ENCODE assay signal across 10 mouse cellular contexts in the genomic region with DNA sequence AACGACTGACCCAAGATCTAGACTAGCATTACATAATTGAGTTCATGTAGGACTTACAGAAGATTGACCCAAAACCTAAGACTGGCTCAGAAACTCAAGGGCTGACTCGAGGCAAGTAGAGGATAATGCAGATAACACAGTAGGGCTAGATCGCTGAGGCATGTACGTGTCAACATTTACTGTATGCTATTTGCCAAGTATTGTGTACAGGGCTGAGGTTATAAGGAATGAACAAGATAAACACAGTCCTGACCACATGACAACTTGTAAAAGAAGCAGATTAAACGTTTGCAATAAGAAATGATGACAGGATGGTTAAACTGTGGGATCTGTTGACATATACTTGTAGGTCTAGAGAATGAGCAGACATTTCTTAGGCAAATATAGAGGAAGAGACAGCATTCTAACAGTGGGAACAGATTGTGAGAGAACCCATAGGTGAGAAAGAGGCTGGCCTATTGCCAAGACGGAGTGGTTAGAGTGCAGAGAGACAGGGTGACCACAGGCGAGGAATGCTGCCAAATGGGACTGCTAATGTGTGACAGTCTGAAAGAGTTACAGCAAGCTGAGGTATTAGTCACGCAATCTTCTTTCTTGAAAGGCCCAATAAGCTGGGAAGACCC.
DNase-seq lines count a peak whose midpoint lies in the region; ATAC-seq and TF ChIP-seq lines count a peak whose summit lies in the region.
"Had no signal": no experiment of that assay in that cellular context is flagged by ENCODE, and none has a peak within 500 bp of the region (broad histone marks: within the 10 kb centered on the region; RNA-seq: fewer than 3 reads in every experiment).

No protein-coding gene starts in this region.

- no peaks in the 10 kb centered on the region for H3K9me3 ChIP-seq in heart, postnatal 0 days (replicated peaks; ENCODE audit: control insufficient read depth, low read length)
- H3K9me3 ChIP-seq in heart, embryonic 11.5 days (replicated peaks; ENCODE audit: control insufficient read depth, low read length): no peaks in the 10 kb centered on the region
- no peaks in the 10 kb centered on the region for H3K9me3 ChIP-seq in stomach, embryonic 16.5 days (replicated peaks; ENCODE audit: control insufficient read depth, low read length)
- H3K9me3 ChIP-seq: embryonic facial prominence, embryonic 12.5 days; G1E had no signal

- intact Hi-C loops in gastrocnemius, postnatal 36 days (cut with DNase I): no loop called here
- intact Hi-C loops in gastrocnemius, adult 2 months (cut with DNase I): no loop called here

- no peak overlapping the region for H3K4me3 ChIP-seq in heart, postnatal 0 days (ENCODE audit: low read depth, low read length)
- no peak overlapping the region for H3K4me3 ChIP-seq in heart, embryonic 11.5 days (ENCODE audit: low read depth, low read length)
- no peak overlapping the region for H3K4me3 ChIP-seq in stomach, embryonic 16.5 days (replicated peaks; ENCODE audit: low read length)
- no peak overlapping the region for H3K4me3 ChIP-seq in gastrocnemius, adult 2 months
- H3K4me3 ChIP-seq: embryonic facial prominence, embryonic 12.5 days had no signal

- peak; percentile 68; the same call in 1 of the 2 replicates for ATAC-seq in heart, postnatal 0 days (ENCODE audit: insufficient read depth, low read depth)
- no peak for ATAC-seq in heart, embryonic 11.5 days (replicated peaks; ENCODE audit: insufficient number of reproducible peaks, low FRiP score, low TSS enrichment)
- peak; percentile 89 for ATAC-seq in common myeloid progenitor, adult 5-6 weeks (replicated peaks; ENCODE audit: low read depth, poor library complexity, severe bottlenecking)
- ATAC-seq in stomach, embryonic 16.5 days (ENCODE audit: insufficient read depth, low FRiP score): peak; percentile 93

- peak; percentile 40 for DNase-seq in heart, postnatal 0 days (ENCODE audit: low spot score)
- peak; percentile 10 for DNase-seq in right cerebral cortex, postnatal 14 days
- no peak for DNase-seq in right cerebral cortex, adult 2 months (ENCODE audit: low spot score in 2 of 2)
- no peak for DNase-seq in gastrocnemius, postnatal 36 days
- no peak for DNase-seq in gastrocnemius, adult 2 months

- 23% methylated on average over 8 of the region's 8 CpGs for WGBS in heart, postnatal 0 days
- WGBS in heart, embryonic 11.5 days (ENCODE audit: insufficient replicate concordance): 40% methylated on average over 8 of the region's 8 CpGs
- WGBS in stomach, embryonic 16.5 days: 38% methylated on average over 8 of the region's 8 CpGs

- no peak for TF ChIP-seq EP300 in heart, postnatal 0 days (IDR thresholded peaks at IDR 0.05; ENCODE audit: low read depth)

- H3K9ac ChIP-seq in heart, postnatal 0 days (replicated peaks; ENCODE audit: low read depth, low read length): no peak overlapping the region
- no peak overlapping the region for H3K9ac ChIP-seq in heart, embryonic 11.5 days (ENCODE audit: low read depth, low read length)
- H3K9ac ChIP-seq in stomach, embryonic 16.5 days (ENCODE audit: low read length): no peak overlapping the region
- H3K9ac ChIP-seq: embryonic facial prominence, embryonic 12.5 days had no signal

- H3K27me3 ChIP-seq in heart, postnatal 0 days (ENCODE audit: control insufficient read depth, insufficient read depth, low read length): no peaks in the 10 kb centered on the region
- H3K27me3 ChIP-seq in heart, embryonic 11.5 days (ENCODE audit: control insufficient read depth, insufficient read depth, low read length): no peaks in the 10 kb centered on the region
- H3K27me3 ChIP-seq in stomach, embryonic 16.5 days (ENCODE audit: control insufficient read depth, insufficient read depth, low read length): no peaks in the 10 kb centered on the region
- H3K27me3 ChIP-seq: embryonic facial prominence, embryonic 12.5 days had no signal

- H3K4me1 ChIP-seq in heart, postnatal 0 days (ENCODE audit: control insufficient read depth, insufficient read depth): peaks cover 9% of the 10 kb centered on the region
- no peaks in the 10 kb centered on the region for H3K4me1 ChIP-seq in heart, embryonic 11.5 days (ENCODE audit: control insufficient read depth, insufficient read depth, low read length)
- H3K4me1 ChIP-seq in stomach, embryonic 16.5 days (ENCODE audit: control insufficient read depth, insufficient read depth, low read length): peaks cover 3% of the 10 kb centered on the region; the same call in 1 of the 2 replicates
- H3K4me1 ChIP-seq: embryonic facial prominence, embryonic 12.5 days had no signal

- TF ChIP-seq CTCF in heart, postnatal 0 days (IDR thresholded peaks at IDR 0.05; ENCODE audit: low read depth): no peak
- TF ChIP-seq CTCF in gastrocnemius, adult 2 months (IDR thresholded peaks at IDR 0.05): no peak

- peak overlapping the region; percentile 18; the same call in 1 of the 2 replicates for H3K4me2 ChIP-seq in heart, postnatal 0 days (ENCODE audit: low read depth, low read length)
- H3K4me2 ChIP-seq in heart, embryonic 11.5 days: no peak overlapping the region
- H3K4me2 ChIP-seq in stomach, embryonic 16.5 days (ENCODE audit: low read depth, low read length): no peak overlapping the region
- H3K4me2 ChIP-seq: embryonic facial prominence, embryonic 12.5 days had no signal

- H3K36me3 ChIP-seq in heart, postnatal 0 days (replicated peaks; ENCODE audit: control insufficient read depth, insufficient read depth, low read length): no peaks in the 10 kb centered on the region
- H3K36me3 ChIP-seq in heart, embryonic 11.5 days (ENCODE audit: control insufficient read depth, insufficient read depth, low read length): no peaks in the 10 kb centered on the region
- no peaks in the 10 kb centered on the region for H3K36me3 ChIP-seq in stomach, embryonic 16.5 days (ENCODE audit: control insufficient read depth, insufficient read depth, low read length)
- H3K36me3 ChIP-seq: embryonic facial prominence, embryonic 12.5 days; G1E had no signal

- no peak overlapping the region for H3K27ac ChIP-seq in heart, postnatal 0 days (ENCODE audit: low read depth)
- H3K27ac ChIP-seq in heart, embryonic 11.5 days (ENCODE audit: low read depth, low read length): no peak overlapping the region
- no peak overlapping the region for H3K27ac ChIP-seq in stomach, embryonic 16.5 days (ENCODE audit: low read length)
- H3K27ac ChIP-seq in gastrocnemius, adult 2 months: no peak overlapping the region
- H3K27ac ChIP-seq: embryonic facial prominence, embryonic 12.5 days had no signal

Comparison
In these comparisons a context has a peak if more than half of its experiments do, and no peak if none do; other contexts are left out.
1. DNase-seq: peak in heart, postnatal 0 days (single experiment) and right cerebral cortex, postnatal 14 days (single experiment); none in right cerebral cortex, adult 2 months (0 of 2), gastrocnemius, postnatal 36 days (0 of 2) and gastrocnemius, adult 2 months (single experiment).